25 mouse cellular contexts compared by ENCODE assay signal in the genomic region with DNA sequence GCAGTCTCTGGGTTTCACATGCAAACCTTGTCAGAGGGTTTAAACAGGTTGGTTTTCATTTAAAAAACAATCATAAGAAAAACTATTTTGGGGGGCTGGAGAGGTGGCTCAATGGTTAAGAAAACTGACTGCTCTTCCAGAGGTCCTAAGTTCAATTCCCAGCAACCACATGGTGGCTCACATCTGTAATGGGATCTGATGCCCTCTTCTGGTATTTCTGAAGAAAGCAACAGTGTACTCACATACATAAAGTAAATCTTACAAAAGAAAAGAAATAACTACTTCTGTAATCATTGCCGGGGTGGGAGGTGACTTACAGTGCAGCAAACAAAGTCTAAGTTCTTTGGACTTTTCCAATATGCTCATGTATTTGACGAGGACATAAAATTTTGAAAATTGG. TPM values are rescaled to one million over a fixed set of nuclear protein-coding genes. Genes with fewer than 3 reads are reported as not detected.
DNase-seq lines count a peak whose midpoint lies in the region; ATAC-seq and TF ChIP-seq lines count a peak whose summit lies in the region.
"Had no signal": no experiment of that assay in that cellular context is flagged by ENCODE, and none has a peak within 500 bp of the region (broad histone marks: within the 10 kb centered on the region; RNA-seq: fewer than 3 reads in every experiment).

No protein-coding gene starts in this region.

- TF ChIP-seq EP300 in heart, adult 2 months (IDR thresholded peaks at IDR 0.05; ENCODE audit: insufficient read depth, low read depth, low read length), result no peak

- no peaks in the 10 kb centered on the region for H3K27me3 ChIP-seq in heart, adult 2 months (ENCODE audit: control insufficient read depth, insufficient read depth, low read length)
- H3K27me3 ChIP-seq: embryonic facial prominence, embryonic 15.5 days; heart, embryonic 15.5 days; limb, embryonic 15.5 days; stomach, embryonic 15.5 days had no signal

- H3K36me3 ChIP-seq in heart, adult 2 months (ENCODE audit: control insufficient read depth, insufficient read depth, low read length), result no peaks in the 10 kb centered on the region; the same call in 1 of the 2 replicates

- H3K4me1 ChIP-seq in heart, adult 2 months (ENCODE audit: control insufficient read depth, insufficient read depth, low read length), result no peaks in the 10 kb centered on the region
- peaks cover 23% of the 10 kb centered on the region for H3K4me1 ChIP-seq in bone marrow macrophage, adult 2 months (ENCODE audit: control insufficient read depth, insufficient read depth, low read length)
- H3K4me1 ChIP-seq: embryonic facial prominence, embryonic 15.5 days; heart, embryonic 15.5 days; hindbrain, embryonic 10.5 days; limb, embryonic 15.5 days; stomach, embryonic 15.5 days had no signal

- WGBS in heart, adult 2 months, result 80% methylated on average over 2 of the region's 2 CpGs

- no peak for ATAC-seq in CD4-positive, CD25-positive, alpha-beta regulatory T cell, adult 4 months
- ATAC-seq: forebrain, postnatal 0 days; midbrain, embryonic 16.5 days had no signal

- TF ChIP-seq POLR2A in heart, adult 2 months (IDR thresholded peaks at IDR 0.05; ENCODE audit: insufficient read depth, low read depth, low read length), result no peak
- no peak for TF ChIP-seq POLR2A in bone marrow macrophage, adult 2 months (IDR thresholded peaks at IDR 0.05; ENCODE audit: borderline replicate concordance, low read depth, low read length)

- no peak for DNase-seq in heart, adult 2 months
- DNase-seq in heart, adult 18-20 months, result no peak
- no peak for DNase-seq in left cerebral cortex, adult 2 months (ENCODE audit: extremely low spot score in 1 of 2, low spot score in 2 of 2)
- no peak for DNase-seq in left cerebral cortex, postnatal 36 days (ENCODE audit: low spot score in 2 of 2)
- peak; percentile 20 for DNase-seq in A20 (ENCODE audit: low read depth, low spot score)
- DNase-seq: adrenal gland, postnatal 36 days; cerebellum, adult 18-20 months; cerebellum, postnatal 25 days; forebrain, postnatal 0 days; layer of hippocampus, postnatal 36 days; lung, adult 18-20 months; right cerebral cortex, postnatal 14 days had no signal

- intact Hi-C loops in heart, adult 2 months (cut with DNase I), result no loop called here
- intact Hi-C loops in left cerebral cortex, adult 2 months (cut with DNase I), result no loop called here
- intact Hi-C loops in left cerebral cortex, postnatal 36 days (cut with DNase I), result no loop called here

- H3K27ac ChIP-seq in heart, adult 2 months, result no peak overlapping the region
- no peak overlapping the region for H3K27ac ChIP-seq in left cerebral cortex, adult 2 months
- H3K27ac ChIP-seq in bone marrow macrophage, adult 2 months (ENCODE audit: insufficient read depth, low read depth, low read length), result peak overlapping the region; percentile 52
- H3K27ac ChIP-seq: embryonic facial prominence, embryonic 15.5 days; heart, embryonic 15.5 days; hindbrain, embryonic 10.5 days; limb, embryonic 15.5 days; stomach, embryonic 15.5 days had no signal

- H3K79me2 ChIP-seq in heart, adult 2 months (replicated peaks; ENCODE audit: control insufficient read depth, insufficient read depth, low read length), result no peaks in the 10 kb centered on the region

- H3K9ac ChIP-seq in heart, adult 2 months (ENCODE audit: low read depth, low read length), result no peak overlapping the region
- H3K9ac ChIP-seq: embryonic facial prominence, embryonic 15.5 days; forebrain, postnatal 0 days; heart, embryonic 15.5 days; limb, embryonic 15.5 days; stomach, embryonic 15.5 days had no signal

- no peak overlapping the region for H3K4me3 ChIP-seq in heart, adult 2 months
- no peak overlapping the region for H3K4me3 ChIP-seq in left cerebral cortex, adult 2 months
- H3K4me3 ChIP-seq in bone marrow macrophage, adult 2 months (ENCODE audit: insufficient read depth, low read length), result no peak overlapping the region
- H3K4me3 ChIP-seq: embryonic facial prominence, embryonic 15.5 days; heart, embryonic 15.5 days; hindbrain, embryonic 10.5 days; limb, embryonic 15.5 days; stomach, embryonic 15.5 days had no signal

- peak; percentile 47 for TF ChIP-seq CTCF in heart, adult 2 months (IDR thresholded peaks at IDR 0.05)
- peak; percentile 42 for TF ChIP-seq CTCF in left cerebral cortex, adult 2 months (IDR thresholded peaks at IDR 0.05)
- TF ChIP-seq CTCF in bone marrow macrophage, adult 2 months (IDR thresholded peaks at IDR 0.05; ENCODE audit: low read depth, low read length), result no peak

RNA-seq across cellular contexts. Expression of gene Stxbp3, which starts 42.0 kb away (rescaled TPM):
- total RNA-seq in heart, adult 2 months (2021), result 10 to 100 TPM; 25.7 to 27.3 TPM
- 7.0 and 11.8 TPM in 2 replicates for polyA plus RNA-seq in heart, adult 2 months (2012; rRNA removed)
- total RNA-seq in heart, adult 18-20 months (2021), result 10 to 100 TPM; 24.6 to 32.5 TPM
- 10 to 100 TPM; 17.8 to 23.1 TPM for total RNA-seq in left cerebral cortex, adult 2 months (2021)
- total RNA-seq in left cerebral cortex, postnatal 36 days (2021), result 10 to 100 TPM; 22.4 to 23.7 TPM
- polyA plus RNA-seq in bone marrow macrophage, adult 2 months (2012; ENCODE audit: insufficient read depth, insufficient read length, missing spikeins), result 128 and 141 TPM in 2 replicates
- polyA plus RNA-seq in CD4-positive, CD25-positive, alpha-beta regulatory T cell, adult 4 months (2017; shearing (Covaris generic)), result 10 to 100 TPM; 76.9 to 97.7 TPM

RNA-seq across cellular contexts. Expression of gene Aknad1, which starts 58.9 kb away (rescaled TPM):
- under 1 TPM in 1 of 2 experiments, not detected in 1; 0.05 TPM for total RNA-seq in heart, adult 2 months (2021)
- 0.04 and 0.06 TPM in 2 replicates for polyA plus RNA-seq in heart, adult 2 months (2012; rRNA removed)
- not detected for total RNA-seq in heart, adult 18-20 months (2021)
- total RNA-seq in left cerebral cortex, adult 2 months (2021), result not detected
- total RNA-seq in left cerebral cortex, postnatal 36 days (2021), result not detected
- polyA plus RNA-seq in bone marrow macrophage, adult 2 months (2012; ENCODE audit: insufficient read depth, insufficient read length, missing spikeins), result not detected in 2 replicates
- not detected for polyA plus RNA-seq in CD4-positive, CD25-positive, alpha-beta regulatory T cell, adult 4 months (2017; shearing (Covaris generic))
- total RNA-seq: adrenal gland, postnatal 36 days; forebrain, postnatal 0 days; granulocyte monocyte progenitor cell, adult 5-6 weeks; left cerebral cortex, postnatal 25 days; neutrophil, adult 5-6 weeks had no signal
- polyA plus RNA-seq: forebrain, postnatal 0 days; G1E; heart, embryonic 15.5 days; kidney, embryonic 14.5 days; midbrain, embryonic 16.5 days had no signal
